Mouse (Mus musculus) cerebellum, adult 9-11 months (tissue): ENCODE measurements around the gene AK157302.
"Not testable (repeated sequence)": the region's sequence is repeated elsewhere in the genome, so short reads cannot be mapped to it uniquely, and the experiment has no call there.

ENCODE experiments used
- DNase-seq: peaks from one replicate; pipeline ENCODE4 v3.0.0; 2022

Gene AK157302

GRCm38 (mm10) chr13:21495080-21495479 lies at the start of gene AK157302:
Gene AK157302 (plus strand): TSS chr13:21495223.
- peak; percentile 13 for DNase-seq

DNA sequence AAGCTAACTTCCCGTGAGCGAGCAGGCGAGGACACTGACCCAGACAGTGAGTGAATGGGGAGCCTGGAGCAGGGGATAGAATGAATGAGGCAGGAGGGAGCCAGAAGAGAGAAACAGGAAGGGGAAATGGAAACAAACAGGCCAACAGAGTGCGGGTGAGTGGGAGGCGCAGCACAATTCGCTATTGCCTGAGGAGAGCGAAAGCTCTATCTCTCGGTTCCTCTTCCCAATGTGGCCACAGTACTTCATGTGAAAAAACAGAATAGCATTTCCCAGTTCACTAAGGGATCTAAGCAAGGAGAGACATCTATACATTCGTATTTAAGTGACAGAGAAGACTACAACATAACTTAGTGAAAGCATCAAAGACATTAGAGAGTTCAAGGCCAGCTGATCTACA lies 48.2 kb upstream of the AK157302 start:
- no peak for DNase-seq

DNA sequence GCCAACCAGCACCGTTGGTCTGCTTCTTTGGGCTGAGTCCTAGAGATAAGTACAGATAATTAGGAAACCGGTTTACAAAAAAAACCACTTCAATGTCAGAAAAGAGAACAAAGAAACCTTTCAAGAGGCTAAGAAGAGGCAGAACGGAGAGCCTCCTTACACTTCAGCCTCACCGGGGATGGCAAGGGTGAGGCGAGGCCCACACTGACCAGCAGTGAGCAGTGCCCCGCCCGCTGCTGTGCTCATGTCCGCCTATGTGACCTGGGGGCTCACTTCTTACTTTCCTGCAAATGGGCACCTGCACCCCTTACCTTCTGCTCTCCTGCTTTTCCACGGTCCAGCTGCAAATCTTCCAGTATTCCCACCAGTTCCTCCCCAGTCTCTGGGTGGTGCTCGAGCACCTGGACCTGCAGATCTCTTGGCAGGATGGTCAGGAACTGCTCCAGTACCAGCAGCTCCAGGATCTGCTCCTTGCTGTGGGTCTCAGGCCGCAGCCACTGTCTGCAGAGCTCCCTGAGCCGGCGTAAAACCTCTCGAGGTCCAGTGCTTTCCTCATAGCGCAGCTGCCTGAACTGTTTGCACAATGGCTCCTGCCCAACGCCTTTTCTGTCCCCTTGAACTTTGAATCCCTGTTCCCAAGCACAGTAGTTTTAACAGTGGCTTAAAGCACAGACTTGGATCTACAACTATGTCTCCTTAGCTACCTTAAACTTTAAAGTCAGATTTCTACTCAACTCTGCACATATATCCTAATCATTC lies 47.0 kb upstream of the AK157302 start:
- no peak for DNase-seq

GRCm38 (mm10) chr13:21453042-21453441 lies 42.0 kb upstream of the AK157302 start:
- DNase-seq, result no peak

GRCm38 (mm10) chr13:21453449-21453848 lies 41.6 kb upstream of the AK157302 start, which contains the start of gene Zscan26:
Gene Zscan26 (minus strand): TSS chr13:21453730.
- DNase-seq, result peak; percentile 82

DNA sequence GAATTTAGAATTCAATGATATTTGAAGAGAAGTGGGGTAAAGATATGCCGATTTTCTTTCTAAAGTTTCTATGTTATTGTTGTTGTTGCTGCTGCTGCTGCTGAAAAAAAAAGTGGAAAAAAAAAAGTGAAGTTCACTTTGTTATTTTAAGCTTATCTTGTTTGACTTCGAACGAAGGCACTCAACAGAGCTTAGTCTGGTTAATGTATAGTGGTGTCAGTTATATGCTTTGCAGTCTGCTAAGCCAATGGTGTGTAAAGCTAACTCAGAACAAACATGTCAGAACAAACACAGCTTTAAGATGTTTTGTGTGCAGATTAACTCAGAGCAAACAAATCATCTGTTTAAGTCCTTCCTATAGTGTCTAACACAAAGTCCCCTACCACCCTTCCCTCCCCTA lies 40.9 kb upstream of the AK157302 start:
- no peak for DNase-seq

DNA sequence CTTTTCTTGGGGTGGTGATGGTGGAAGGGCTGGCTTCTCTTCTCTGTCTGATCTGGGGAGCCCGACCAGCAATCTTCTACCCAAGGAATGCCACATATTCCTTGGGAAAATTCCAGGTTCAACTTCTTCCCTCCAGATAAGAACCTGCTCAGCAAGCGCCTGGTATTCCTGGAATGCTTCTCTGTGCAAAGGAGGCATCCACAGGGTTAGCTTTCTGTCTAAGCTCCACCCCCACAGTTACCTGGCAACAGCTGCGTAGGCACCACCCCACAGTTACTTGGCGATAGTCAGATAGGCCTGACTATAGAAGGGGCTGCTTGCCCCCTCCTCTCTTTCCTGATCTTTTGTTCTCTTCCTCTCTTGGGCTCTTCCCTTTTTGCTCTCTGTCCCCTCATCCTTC lies 38.7 kb upstream of the AK157302 start:
- no peak for DNase-seq

DNA sequence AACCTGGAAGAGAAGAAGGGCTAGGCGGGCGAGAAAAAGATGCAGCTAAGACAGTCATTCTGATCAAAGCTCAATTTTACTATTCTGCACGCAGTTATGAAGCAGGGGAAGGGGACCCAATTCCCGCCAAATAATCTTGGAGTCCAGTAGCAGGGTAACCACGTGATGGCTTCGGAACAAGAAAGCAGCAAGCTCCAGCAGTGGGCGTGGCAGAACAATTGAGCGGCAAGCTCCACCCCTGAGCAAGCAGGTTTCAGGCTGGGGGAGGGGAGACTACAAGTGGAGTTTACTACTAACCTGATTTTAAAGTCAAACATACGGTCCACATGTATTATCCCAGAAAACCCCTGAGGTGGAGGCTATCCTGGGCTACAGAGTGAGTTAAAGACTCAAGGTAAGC lies 32.5 kb upstream of the AK157302 start:
- DNase-seq, result not testable (repeated sequence)

- DNase-seq, result no peak
These were observed 27.7 kb upstream of the AK157302 start for GRCm38 (mm10) chr13:21467336-21467735.

GRCm38 (mm10) chr13:21468061-21469019 lies 26.7 kb upstream of the AK157302 start, which contains the start of gene Nkapl:
Gene Nkapl (minus strand): TSS chr13:21468509.
- DNase-seq, result peak; percentile 89

GRCm38 (mm10) chr13:21469097-21469496 lies 25.9 kb upstream of the AK157302 start:
- no peak for DNase-seq

GRCm38 (mm10) chr13:21472427-21472826 lies 22.6 kb upstream of the AK157302 start:
- no peak for DNase-seq

DNA sequence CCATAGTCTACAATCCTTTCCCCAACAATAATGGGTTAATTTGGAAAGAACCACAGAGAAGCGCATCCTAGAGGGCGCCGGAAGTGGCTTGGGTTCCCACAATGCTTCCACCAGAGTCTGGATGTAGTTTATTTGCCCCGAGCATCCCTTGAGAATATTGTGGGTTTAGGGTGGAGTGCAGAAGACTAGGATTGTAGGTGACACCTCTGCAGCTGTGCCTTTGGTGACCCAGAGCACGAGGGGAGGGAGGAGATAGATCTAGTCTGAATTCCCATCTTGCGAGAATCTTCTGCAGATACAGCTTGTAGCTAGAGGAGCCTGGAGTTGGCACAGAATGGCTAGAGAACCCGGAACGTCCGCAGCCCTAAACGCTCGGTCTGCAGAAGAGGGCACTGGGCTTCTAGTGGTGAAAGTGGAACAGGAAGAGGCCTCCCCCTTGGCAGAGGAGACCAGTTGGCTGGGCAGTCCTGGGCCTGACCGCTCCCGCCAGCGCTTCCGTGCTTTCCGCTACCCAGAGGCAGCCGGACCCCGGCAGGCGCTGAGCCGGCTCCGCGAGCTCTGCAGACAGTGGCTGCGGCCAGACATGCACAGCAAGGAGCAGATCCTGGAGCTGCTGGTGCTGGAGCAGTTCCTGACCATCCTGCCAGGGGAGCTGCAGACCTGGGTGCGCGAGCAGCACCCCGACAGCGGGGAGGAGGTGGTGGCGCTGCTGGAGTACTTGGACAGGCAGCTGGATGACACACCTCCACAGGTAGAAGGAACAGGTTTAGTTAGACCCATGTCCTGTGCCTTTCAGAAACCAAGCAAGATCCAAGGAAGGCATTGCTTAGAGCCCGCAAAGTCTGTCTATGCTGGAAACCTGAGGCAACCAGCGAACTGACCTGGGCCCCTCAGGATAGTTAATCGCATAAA lies 16.0 kb upstream of the AK157302 start, which contains the start of the genes Zkscan4 and Gm10065:
TSS of gene Zkscan4 (plus strand) at position 149 of the 912 bp plus-strand sequence.
TSS of gene Gm10065 (minus strand) at position 683 of the 912 bp plus-strand sequence.
- peak; percentile 81 for DNase-seq

DNA sequence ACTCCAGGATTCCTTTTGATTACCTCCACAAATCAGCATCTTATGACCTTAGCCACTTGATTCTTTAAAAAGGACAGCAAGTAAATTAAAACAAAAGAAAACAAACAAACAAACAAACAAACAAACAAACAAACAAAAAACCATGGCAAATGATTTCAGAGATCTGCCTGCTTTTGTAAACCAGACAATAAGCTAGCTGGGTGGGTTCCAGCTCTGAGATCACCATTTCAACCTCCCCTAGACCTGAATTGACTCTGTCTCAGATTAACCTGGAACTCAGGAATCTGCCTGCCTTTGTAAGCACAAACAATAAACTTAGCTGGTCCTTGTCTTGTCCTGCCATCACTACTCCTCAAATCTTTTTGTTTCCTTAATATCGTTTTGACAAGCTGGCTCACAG lies 8.1 kb upstream of the AK157302 start:
- DNase-seq, result no peak

DNA sequence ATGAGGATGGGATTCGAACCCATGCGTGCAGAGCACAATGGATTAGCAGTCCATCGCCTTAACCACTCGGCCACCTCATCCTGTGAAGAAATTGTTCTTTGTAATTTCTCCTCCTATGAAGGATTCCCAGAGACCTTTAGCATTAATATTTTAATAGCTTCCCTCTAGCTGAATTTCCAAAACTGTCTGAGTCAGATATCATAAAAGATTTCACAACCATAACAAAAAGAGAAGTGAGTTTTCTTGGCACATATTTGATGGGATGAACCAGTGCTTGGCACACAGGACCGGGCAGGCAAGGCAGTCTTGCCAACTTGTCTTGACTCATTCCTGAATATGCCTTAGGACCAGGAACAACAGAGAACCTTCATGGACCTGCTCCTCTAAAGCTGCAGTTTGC lies 2.2 kb upstream of the AK157302 start:
- DNase-seq, result no peak

GRCm38 (mm10) chr13:21501182-21501581 lies 6.2 kb downstream of the AK157302 start, which contains the start of gene Gm11273:
Gene Gm11273 (minus strand): TSS chr13:21501418.
- not testable (repeated sequence) for DNase-seq

- no peak for DNase-seq
These were observed 7.3 kb downstream of the AK157302 start for GRCm38 (mm10) chr13:21502296-21502695.

- peak; percentile 84 for DNase-seq
These were observed 11.2 kb downstream of the AK157302 start for GRCm38 (mm10) chr13:21506221-21506649.

- no peak for DNase-seq
These were observed 35.1 kb downstream of the AK157302 start for GRCm38 (mm10) chr13:21530136-21530535.

- peak; percentile 90 for DNase-seq
These were observed 35.8 kb downstream of the AK157302 start, which contains the start of gene Zkscan8 for GRCm38 (mm10) chr13:21530781-21531201. Gene Zkscan8 (minus strand): TSS chr13:21531120.

DNA sequence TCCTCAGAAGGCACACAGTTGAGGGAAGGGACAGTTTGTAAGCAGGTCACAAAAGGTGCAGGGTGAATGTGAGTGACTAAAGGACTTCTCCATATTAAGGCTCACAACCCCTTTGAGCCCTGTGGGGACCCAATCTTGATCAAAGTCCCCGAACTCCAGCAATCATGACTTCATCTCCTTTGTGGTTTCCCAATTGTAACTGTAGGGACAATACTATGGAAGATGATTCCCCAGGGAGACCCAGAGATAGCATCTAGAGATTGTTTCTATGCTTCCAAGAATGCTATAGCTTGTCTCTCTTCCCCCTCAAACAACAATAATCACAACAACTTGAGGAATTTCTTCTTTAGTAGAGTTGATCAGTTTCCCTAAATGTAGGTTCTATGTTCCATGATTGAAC lies 47.7 kb downstream of the AK157302 start, which contains the start of gene Olfr1366:
TSS of gene Olfr1366 (minus strand) at position 101 of the 400 bp plus-strand sequence.
- no peak for DNase-seq
